Mouse (Mus musculus): ENCODE data around the gene Luc7l3.

DNA sequence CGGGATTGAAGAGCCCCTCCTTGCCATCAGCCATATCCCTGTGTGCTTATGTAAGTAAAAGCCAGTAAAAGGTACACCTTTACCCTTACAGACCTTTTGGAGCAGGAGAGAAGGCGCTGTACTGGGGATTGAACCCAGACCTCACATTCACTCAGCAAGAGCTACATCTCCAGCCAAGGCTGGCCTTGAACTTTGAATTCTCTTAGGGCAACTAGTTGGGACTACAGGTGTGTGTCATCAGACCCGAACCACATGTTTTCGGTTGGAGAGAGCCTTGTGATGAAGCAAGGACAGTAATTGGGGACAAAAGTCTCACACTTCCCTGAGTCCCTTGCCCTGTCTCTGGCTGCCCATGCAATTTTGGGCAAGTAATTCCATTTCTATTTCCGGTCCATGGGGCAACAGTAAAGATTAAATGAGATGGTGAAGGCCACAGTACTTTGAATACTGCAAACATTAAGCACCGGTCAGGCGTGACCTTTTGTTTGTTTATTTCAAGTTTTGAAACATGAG lies 25.3 kb upstream of the Luc7l3 start:
- TF ChIP-seq POLR2A (IDR thresholded peaks at IDR 0.05; ENCODE audit: borderline replicate concordance, extremely low read depth, low read depth, low read length) (no peak), CTCF (IDR thresholded peaks at IDR 0.05; ENCODE audit: insufficient read depth, low read length) (no peak)

All from lung, adult 2 months (tissue).